Mouse (Mus musculus) forebrain, embryonic 15.5 days (tissue): ENCODE data around the gene Spata45. TPM values are rescaled to one million over a fixed set of nuclear protein-coding genes. Genes with fewer than 3 reads are reported as not detected.

Source experiments
- ATAC-seq: fragments of 200-750 bp; cut with Nextera tagmentation; replicated peaks from 2 replicates; pipeline ENCODE4 v1.8.0; 2017; ENCODE audit warnings: mild to moderate bottlenecking, moderate TSS enrichment, moderate library complexity
- H3K27ac ChIP-seq: fragments of 300-500 bp; sonication (generic); replicated peaks from 2 replicates; pipeline ENCODE4 v1.5.1; 2015; ENCODE audit warnings: mild to moderate bottlenecking, inconsistent platforms
- H3K27me3 ChIP-seq: fragments of 300-500 bp; sonication (generic); 2 replicates; pipeline ENCODE4 v1.6.1; 2015; ENCODE audit warnings: inconsistent platforms
- H3K36me3 ChIP-seq: fragments of 300-500 bp; sonication (generic); 2 replicates; pipeline ENCODE4 v1.6.1; 2015; ENCODE audit warnings: mild to moderate bottlenecking, inconsistent platforms
- H3K4me1 ChIP-seq: fragments of 300-500 bp; sonication (generic); 2 replicates; pipeline ENCODE4 v1.6.1; 2015; ENCODE audit warnings: inconsistent platforms
- H3K4me2 ChIP-seq: fragments of 300-500 bp; sonication (generic); replicated peaks from 2 replicates; pipeline ENCODE4 v1.6.1; 2015; ENCODE audit warnings: mild to moderate bottlenecking, inconsistent platforms
- H3K4me3 ChIP-seq: fragments of 300-500 bp; sonication (generic); 2 replicates; pipeline ENCODE4 v1.5.1; 2015; ENCODE audit warnings: mild to moderate bottlenecking, inconsistent platforms
- H3K9ac ChIP-seq: fragments of 300-500 bp; sonication (generic); replicated peaks from 2 replicates; pipeline ENCODE4 v1.6.1; 2015; ENCODE audit warnings: mild to moderate bottlenecking, inconsistent platforms
- H3K9me3 ChIP-seq: fragments of 300-500 bp; sonication (generic); 2 replicates; pipeline ENCODE4 v1.6.1; 2016; ENCODE audit warnings: inconsistent platforms
- WGBS: fragments of 180-500 bp; shearing (Covaris S2); methylation state at CpG from one replicate; pipeline ENCODE4 v1.1.7; 2015; ENCODE audit warnings: mixed read lengths; 5-methylcytosine and 5-hydroxymethylcytosine counted together
- polyA plus RNA-seq: library from polyadenylated mRNA; unstranded; fragments of >200 nt; fragmentation: Nextera tagmentation; extraction: Ambion mirVana; gene quantifications from 2 replicates; pipeline ENCODE4 v1.2.1, GENCODE M21; 2015

The Spata45 gene
- polyA plus RNA-seq, 1 experiment from 2014 or later = not detected

DNA sequence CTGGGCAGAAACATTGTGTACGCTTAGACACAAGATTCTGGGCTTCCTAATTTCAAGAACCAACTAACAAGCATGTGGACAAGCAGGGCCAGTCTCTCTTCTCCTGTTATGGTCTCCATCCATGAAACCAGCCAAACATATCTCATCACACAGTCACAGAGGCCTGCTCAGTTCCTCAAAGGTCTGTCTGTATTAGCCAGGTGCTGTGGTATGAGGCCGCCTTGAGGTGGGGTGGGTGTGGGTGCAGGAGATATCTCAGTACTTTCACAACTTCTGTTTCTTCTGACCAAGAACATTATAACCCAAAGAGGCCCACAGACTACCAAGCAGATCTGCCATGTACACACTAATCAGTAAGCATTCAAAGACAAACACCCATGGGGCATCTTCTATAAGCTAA is 8.8 kb downstream of the Spata45 start:
- no peak overlapping the region for H3K4me2 ChIP-seq
- H3K4me3 ChIP-seq = no peak overlapping the region
- WGBS = 97% methylated on average over 2 of the region's 2 CpGs
- H3K36me3 ChIP-seq = no peaks in the 10 kb centered on the region
- H3K9me3 ChIP-seq = no peaks in the 10 kb centered on the region
- H3K9ac ChIP-seq = no peak overlapping the region
- H3K27ac ChIP-seq = no peak overlapping the region
- H3K27me3 ChIP-seq = no peaks in the 10 kb centered on the region
- ATAC-seq = no peak
- no peaks in the 10 kb centered on the region for H3K4me1 ChIP-seq

DNA sequence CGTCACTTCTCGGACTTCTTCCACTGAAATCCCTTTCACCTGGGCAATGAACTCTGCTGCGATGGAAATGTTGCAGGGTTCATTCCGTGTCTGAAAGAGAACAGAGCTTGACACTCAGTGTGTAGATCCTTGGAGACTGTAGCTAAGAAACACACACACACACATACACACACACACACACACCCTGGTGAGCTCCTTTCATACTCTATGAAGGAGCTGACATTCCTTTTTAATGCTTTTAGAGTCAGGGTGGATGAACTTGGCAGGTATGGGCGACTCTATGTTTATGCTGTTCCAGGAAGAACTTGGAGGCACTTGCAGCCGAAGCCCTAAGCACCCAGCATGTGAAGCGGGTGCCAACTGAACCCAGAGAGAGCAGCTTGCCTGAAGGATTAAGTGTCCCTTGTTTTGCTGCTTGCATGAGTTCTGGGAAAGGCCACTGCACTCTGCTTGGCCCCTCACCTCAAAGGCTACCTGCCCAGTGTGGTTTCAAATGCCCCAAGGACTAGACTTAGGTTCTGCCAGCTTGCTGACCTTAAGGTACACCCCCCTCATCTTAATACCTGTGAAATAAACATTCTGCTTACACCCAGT is 9.9 kb downstream of the Spata45 start:
- no peak for ATAC-seq
- no peaks in the 10 kb centered on the region for H3K36me3 ChIP-seq
- H3K9me3 ChIP-seq = no peaks in the 10 kb centered on the region
- whole genome bisulfite sequencing = 69% methylated on average over 7 of the region's 7 CpGs
- H3K9ac ChIP-seq = no peak overlapping the region
- H3K4me2 ChIP-seq = no peak overlapping the region
- H3K4me3 ChIP-seq = no peak overlapping the region
- no peaks in the 10 kb centered on the region for H3K27me3 ChIP-seq
- no peaks in the 10 kb centered on the region for H3K4me1 ChIP-seq
- no peak overlapping the region for H3K27ac ChIP-seq

DNA sequence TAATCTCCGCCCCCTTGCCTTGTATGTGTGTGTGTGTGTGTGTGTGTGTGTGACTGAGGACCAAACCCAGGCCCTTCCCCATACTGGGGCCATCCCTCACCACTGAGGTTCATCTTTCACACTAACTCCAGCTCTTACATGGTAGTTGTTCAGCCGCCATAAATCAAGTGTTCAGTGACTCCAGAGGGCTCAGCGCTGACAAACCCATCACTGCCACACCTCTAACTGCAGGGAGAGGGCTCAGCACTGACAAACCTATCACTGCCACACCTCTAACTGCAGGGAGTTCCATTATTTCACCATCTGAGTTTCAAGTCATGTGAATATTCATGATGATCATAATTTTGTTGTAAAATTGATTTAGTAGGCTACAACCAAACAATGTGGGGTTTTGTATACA is 17.1 kb downstream of the Spata45 start:
- Histone ChIP-seq H3K27ac (no peak overlapping the region), H3K36me3 (no peaks in the 10 kb centered on the region), H3K4me1 (no peaks in the 10 kb centered on the region), H3K9ac (no peak overlapping the region), H3K9me3 (no peaks in the 10 kb centered on the region), H3K4me3 (no peak overlapping the region), H3K4me2 (no peak overlapping the region), H3K27me3 (no peaks in the 10 kb centered on the region)
- ATAC-seq = no peak
- 95% methylated on average over 3 of the region's 3 CpGs for WGBS

DNA sequence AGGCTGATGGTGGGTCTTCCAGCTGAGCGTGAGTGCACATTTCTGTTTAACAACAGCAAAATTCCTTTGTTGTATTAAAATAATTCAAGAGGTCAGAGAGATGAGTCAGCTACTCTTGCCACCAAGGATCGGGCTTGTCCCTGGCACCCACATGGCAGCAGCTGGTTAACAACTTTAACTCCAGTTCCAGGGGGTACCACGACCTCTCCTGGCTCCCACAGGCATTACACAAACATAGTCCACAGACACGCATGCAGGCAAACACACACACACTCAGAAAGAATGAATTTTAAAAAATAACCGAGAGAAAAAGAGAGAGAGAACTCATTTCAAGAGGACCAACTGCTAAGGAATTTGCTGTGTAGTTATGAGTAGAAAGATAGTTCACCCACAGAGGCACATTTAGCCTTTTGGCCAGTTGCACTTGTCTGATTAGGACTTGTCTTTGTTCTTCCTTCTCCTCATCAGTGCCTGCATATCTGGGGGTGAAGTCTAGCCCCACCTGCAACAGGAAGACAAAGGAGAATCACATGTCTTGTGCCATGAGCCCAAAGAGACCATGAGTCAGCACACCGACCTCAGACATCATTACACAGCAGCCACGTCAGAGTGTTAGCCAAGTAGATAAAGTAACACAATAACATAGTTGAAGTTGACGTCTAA is 18.6 kb downstream of the Spata45 start:
- no peak overlapping the region for H3K9ac ChIP-seq
- no peak overlapping the region for H3K27ac ChIP-seq
- WGBS = 76% methylated on average over 8 of the region's 8 CpGs
- no peaks in the 10 kb centered on the region for H3K36me3 ChIP-seq
- no peaks in the 10 kb centered on the region for H3K27me3 ChIP-seq
- no peaks in the 10 kb centered on the region for H3K4me1 ChIP-seq
- no peaks in the 10 kb centered on the region for H3K9me3 ChIP-seq
- H3K4me2 ChIP-seq = no peak overlapping the region
- ATAC-seq = no peak
- no peak overlapping the region for H3K4me3 ChIP-seq

DNA sequence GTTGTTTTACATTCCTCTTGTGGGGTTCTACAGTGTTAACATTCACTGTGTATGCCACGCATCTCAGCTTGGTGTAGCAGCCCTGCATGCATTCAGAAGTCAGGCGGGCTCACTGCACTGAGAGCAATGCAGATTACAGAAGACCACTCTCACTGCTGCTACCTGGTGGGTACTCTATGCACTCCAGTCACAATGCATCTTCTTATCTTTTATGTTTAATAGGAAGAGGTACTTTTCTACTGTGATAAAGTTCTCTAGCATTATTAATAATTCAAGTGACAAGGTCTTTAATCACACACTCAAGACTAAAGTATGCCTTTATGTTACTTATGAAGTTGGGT is 19.1 kb downstream of the Spata45 start:
- no peak overlapping the region for H3K4me3 ChIP-seq
- no peak for ATAC-seq
- H3K27ac ChIP-seq = no peak overlapping the region
- no peaks in the 10 kb centered on the region for H3K4me1 ChIP-seq
- H3K9ac ChIP-seq = no peak overlapping the region
- H3K27me3 ChIP-seq = no peaks in the 10 kb centered on the region
- 65% methylated on average over 2 of the region's 2 CpGs for WGBS
- H3K36me3 ChIP-seq = no peaks in the 10 kb centered on the region
- no peak overlapping the region for H3K4me2 ChIP-seq
- no peaks in the 10 kb centered on the region for H3K9me3 ChIP-seq

DNA sequence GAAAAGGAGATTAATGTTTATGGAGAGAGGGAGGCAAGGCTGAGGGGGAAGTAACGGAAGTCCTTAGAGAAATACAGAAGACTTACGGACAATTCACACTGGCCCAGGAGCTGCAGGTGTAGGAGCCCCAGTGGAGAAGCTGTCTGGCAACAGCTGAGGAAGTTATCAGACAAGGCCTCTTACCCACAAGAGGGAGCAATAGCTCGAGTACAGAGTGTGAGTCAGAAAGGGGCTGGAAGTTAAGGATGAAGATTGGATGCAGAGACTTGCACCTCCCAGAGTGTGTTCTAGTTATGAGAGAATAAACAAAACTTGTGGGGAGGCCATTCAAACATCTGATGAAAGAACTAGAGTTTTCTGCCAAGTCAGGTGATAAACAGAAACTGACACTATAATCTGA is 21.0 kb downstream of the Spata45 start:
- H3K4me3 ChIP-seq = no peak overlapping the region
- no peak for ATAC-seq
- H3K4me2 ChIP-seq = no peak overlapping the region
- H3K9me3 ChIP-seq = no peaks in the 10 kb centered on the region
- H3K9ac ChIP-seq = no peak overlapping the region
- no peaks in the 10 kb centered on the region for H3K27me3 ChIP-seq
- no peaks in the 10 kb centered on the region for H3K36me3 ChIP-seq
- 68% methylated on average over 3 of the region's 3 CpGs for WGBS
- peaks cover 8% of the 10 kb centered on the region for H3K4me1 ChIP-seq
- no peak overlapping the region for H3K27ac ChIP-seq

DNA sequence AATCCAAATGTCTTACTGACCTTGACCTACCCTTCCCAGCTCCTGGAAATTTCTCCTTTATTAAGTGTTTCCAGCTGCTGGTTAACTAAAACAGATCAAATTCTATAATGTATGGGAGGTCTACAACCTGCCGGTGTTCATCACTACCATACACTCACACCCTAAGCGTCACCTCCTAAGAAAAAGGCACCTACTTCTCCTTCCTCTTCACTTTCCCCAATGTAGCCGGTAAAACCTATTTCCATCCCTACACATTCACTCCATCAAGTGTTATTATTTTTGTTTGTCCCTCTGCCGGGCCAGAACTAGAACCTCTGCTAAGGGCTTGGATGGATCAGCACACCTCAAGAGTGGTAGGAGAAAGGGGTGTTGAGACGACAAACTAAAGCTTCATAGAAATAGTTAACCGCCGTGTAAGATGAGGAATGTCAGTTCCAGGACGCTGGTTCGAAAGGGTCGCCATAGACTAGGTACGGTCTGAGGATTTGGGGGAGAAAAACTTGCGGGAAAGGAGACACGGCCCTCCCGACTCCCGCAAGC is 25.9 kb downstream of the Spata45 start:
- Histone ChIP-seq H3K27ac (peak overlapping the region; percentile 68; the same call in 1 of the 2 replicates), H3K27me3 (no peaks in the 10 kb centered on the region), H3K36me3 (no peaks in the 10 kb centered on the region), H3K4me3 (peak overlapping the region; percentile 84), H3K9ac (peak overlapping the region; percentile 82), H3K4me2 (peak overlapping the region; percentile 94), H3K9me3 (no peaks in the 10 kb centered on the region), H3K4me1 (peaks cover 21% of the 10 kb centered on the region)
- no peak; the same call in 1 of the 2 replicates for ATAC-seq
- WGBS = 6% methylated on average over 15 of the region's 15 CpGs

DNA sequence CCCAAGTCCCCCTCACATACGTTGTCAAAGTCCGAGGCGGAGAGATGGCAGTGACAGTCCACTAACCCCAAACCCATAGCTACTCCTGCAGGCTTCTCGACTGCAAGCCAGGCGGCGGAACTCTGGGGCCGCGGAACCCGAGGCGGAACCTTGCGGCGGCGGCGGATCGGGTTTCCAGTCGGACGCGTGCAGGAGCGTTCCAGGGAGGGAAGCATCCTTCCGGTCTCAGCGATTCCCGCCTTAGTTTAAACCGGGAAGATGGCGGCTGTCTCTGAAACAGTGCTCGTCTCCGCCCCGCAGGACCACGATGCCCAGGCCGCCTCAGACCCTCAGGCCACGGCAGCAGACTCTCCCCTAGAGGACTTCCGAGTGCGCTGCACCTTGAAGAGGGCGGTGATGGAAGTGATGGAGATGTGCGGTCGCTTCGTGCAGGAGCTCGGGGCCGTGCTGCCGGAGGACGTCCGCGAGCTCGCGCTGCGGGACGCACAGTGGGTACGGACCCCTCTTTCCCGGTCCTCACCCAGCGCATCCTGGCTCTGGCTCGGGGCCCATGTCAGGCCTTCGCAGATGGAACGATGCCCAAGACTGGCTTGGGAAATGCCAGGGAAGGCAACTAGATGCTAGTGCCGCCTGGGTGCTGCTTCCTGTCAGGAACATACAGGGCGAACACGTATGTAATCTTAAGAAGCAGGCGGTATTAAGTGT is 26.5 kb downstream of the Spata45 start, which contains the start of the genes Tatdn3 and Nsl1:
Tatdn3 (minus strand) TSS at position 152 of the 705 bp plus-strand sequence.
Nsl1 (plus strand) TSS at position 232 of the 705 bp plus-strand sequence.
- peak; percentile 94 for ATAC-seq
- Histone ChIP-seq H3K4me3 (peak within 1 kb of the TSS; percentile 84), H3K27me3 (no peaks in the 10 kb centered on the region), H3K9ac (peak within 1 kb of the TSS; percentile 82), H3K9me3 (no peaks in the 10 kb centered on the region), H3K36me3 (no peaks in the 10 kb centered on the region), H3K4me1 (peaks cover 21% of the 10 kb centered on the region), H3K27ac (peak within 1 kb of the TSS; percentile 68; the same call in 1 of the 2 replicates), H3K4me2 (peak within 1 kb of the TSS; percentile 94)
- WGBS = under 1% methylated on average over 56 of the region's 56 CpGs

DNA sequence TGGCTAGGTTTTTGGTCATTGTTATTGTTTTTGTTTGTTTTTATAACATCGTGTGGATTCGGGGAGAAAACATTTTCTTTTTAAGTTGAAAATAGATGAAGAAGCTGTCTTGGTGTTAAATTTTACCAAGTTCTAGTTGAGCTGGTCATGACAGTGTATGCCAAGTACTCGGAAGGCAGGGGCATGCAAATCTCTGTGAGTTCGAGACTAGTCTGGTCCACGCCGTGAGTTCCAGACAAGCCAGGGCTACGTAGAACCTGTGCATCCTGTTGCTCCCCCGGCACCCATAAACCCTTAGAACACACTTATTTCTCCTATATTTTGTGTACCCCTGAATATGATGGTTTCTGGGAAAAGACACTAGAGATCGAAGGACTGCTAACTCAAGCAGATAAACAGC is 27.3 kb downstream of the Spata45 start:
- Histone ChIP-seq H3K4me2 (peak overlapping the region; percentile 94), H3K4me1 (peaks cover 21% of the 10 kb centered on the region), H3K9ac (peak overlapping the region; percentile 59; the same call in 1 of the 2 replicates), H3K36me3 (no peaks in the 10 kb centered on the region), H3K4me3 (peak overlapping the region; percentile 84), H3K9me3 (no peaks in the 10 kb centered on the region), H3K27ac (no peak overlapping the region), H3K27me3 (no peaks in the 10 kb centered on the region)
- no peak for ATAC-seq
- 59% methylated on average over 9 of the region's 9 CpGs for WGBS

DNA sequence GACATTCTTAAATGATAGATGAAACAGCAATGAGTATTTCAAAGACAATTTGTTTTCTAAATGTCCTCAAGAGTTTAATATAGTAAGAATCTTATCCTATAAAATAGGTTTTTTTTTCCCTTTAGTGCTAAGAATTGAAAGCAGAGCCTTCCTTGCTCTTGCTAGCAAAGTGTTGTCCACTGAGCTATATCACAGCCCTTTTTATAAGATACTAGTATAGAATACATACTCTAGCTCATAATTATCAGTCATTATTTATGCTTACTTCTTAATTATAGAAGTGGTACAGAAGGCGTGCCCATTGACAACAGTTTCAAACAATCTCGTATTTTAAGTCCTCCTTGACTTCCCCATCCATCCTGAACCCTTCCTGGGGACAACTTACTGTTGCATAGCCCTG is 28.1 kb downstream of the Spata45 start:
- Histone ChIP-seq H3K9me3 (no peaks in the 10 kb centered on the region), H3K27ac (no peak overlapping the region), H3K4me3 (no peak overlapping the region), H3K27me3 (no peaks in the 10 kb centered on the region), H3K36me3 (no peaks in the 10 kb centered on the region), H3K4me2 (no peak overlapping the region), H3K9ac (no peak overlapping the region), H3K4me1 (peaks cover 21% of the 10 kb centered on the region)
- no peak for ATAC-seq
- WGBS = 88% methylated on average over 2 of the region's 2 CpGs

DNA sequence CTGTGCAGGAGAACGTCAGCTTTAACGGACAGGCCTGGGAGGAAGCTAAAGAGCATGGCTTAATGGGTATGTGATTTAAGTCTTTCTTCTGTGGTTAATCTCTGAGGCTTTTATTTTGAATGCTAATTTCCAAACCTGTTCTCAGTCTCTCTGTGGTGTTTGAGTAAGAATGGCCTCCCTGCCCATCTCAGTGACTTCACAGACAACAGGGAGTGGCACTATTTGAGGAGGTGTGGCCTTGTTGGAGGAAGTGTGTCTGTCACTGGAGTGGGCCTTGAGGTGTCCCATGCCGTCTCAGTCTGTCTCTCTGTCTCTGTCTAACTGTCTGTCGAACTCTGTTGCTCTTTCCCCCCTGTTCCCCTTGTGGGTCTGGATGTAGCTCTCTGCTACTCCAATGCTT is 28.7 kb downstream of the Spata45 start:
- no peak for ATAC-seq
- Histone ChIP-seq H3K4me2 (no peak overlapping the region), H3K4me1 (peaks cover 21% of the 10 kb centered on the region), H3K27ac (no peak overlapping the region), H3K9me3 (no peaks in the 10 kb centered on the region), H3K27me3 (no peaks in the 10 kb centered on the region), H3K4me3 (no peak overlapping the region), H3K9ac (no peak overlapping the region), H3K36me3 (no peaks in the 10 kb centered on the region)
- 89% methylated on average over 4 of the region's 4 CpGs for WGBS

DNA sequence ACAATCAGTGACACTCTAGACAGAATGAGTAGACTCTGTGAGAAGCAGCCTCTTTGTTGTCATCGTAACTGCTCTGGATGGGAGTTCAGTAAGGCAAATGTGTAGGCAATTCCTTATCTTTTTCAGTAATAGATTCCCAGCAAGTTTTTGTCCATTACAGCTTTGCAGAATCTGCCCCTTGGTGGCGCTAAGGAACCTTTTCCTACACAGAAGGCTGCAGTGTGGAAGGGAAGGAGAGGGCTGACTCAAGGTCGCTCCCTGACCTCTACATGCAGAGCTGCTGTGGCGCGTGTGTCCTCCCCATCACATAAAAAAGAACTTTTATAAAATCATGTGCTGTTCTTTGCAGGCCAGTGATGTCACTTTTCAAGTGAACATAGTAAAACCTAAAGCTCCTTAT is 31.9 kb downstream of the Spata45 start:
- Histone ChIP-seq H3K4me2 (no peak overlapping the region), H3K36me3 (peaks cover 9% of the 10 kb centered on the region)
- 84% methylated on average over 5 of the region's 5 CpGs for WGBS

More for the DNA sequence above, 31.9 kb downstream of the Spata45 start:
- peaks cover 10% of the 10 kb centered on the region for H3K4me1 ChIP-seq
- no peak overlapping the region for H3K27ac ChIP-seq
- no peak overlapping the region for H3K9ac ChIP-seq
- no peak for ATAC-seq
- no peaks in the 10 kb centered on the region for H3K9me3 ChIP-seq
- H3K27me3 ChIP-seq = no peaks in the 10 kb centered on the region
- H3K4me3 ChIP-seq = no peak overlapping the region
